Mouse (Mus musculus) cerebellum, postnatal 25 days (tissue): ENCODE measurements at regions not wholly inside any gene's neighbourhood (a gene's known extent, or its start where the extent isn't known, plus 50 kb on each side); places are given as distances from the start of the nearest gene placed in this dataset.

ENCODE experiments used
- DNase-seq, 2 experiments: peaks; one replicate each; pipeline ENCODE4 v3.0.0; 2021; ENCODE audit warnings: mixed read lengths in 2 of 2

GRCm38 (mm10) chr1:88902426-88902825 lies 167.8 kb upstream of the Sh3bp4 start:
- no peak for DNase-seq

GRCm38 (mm10) chr1:88907766-88908463 lies 162.3 kb upstream of the Sh3bp4 start:
- no peak for DNase-seq

- DNase-seq: no peak
These were observed 161.5 kb upstream of the Sh3bp4 start for GRCm38 (mm10) chr1:88908683-88909082.

- no peak for DNase-seq
These were observed 160.9 kb upstream of the Sh3bp4 start for GRCm38 (mm10) chr1:88909314-88909713.

GRCm38 (mm10) chr1:88909864-88910573 lies 160.2 kb upstream of the Sh3bp4 start:
- DNase-seq: no peak

- no peak for DNase-seq
These were observed 158.5 kb upstream of the Sh3bp4 start for GRCm38 (mm10) chr1:88911724-88912123.

- no peak for DNase-seq
These were observed 153.6 kb upstream of the Sh3bp4 start for GRCm38 (mm10) chr1:88916531-88917050.

GRCm38 (mm10) chr1:88921401-88921800 lies 148.8 kb upstream of the Sh3bp4 start:
- DNase-seq: no peak

GRCm38 (mm10) chr1:88923791-88924581 lies 146.2 kb upstream of the Sh3bp4 start:
- no peak for DNase-seq

GRCm38 (mm10) chr1:88935191-88935590 lies 135.0 kb upstream of the Sh3bp4 start:
- no peak for DNase-seq

- DNase-seq: no peak
These were observed 134.4 kb upstream of the Sh3bp4 start for GRCm38 (mm10) chr1:88935779-88936178.

- no peak for DNase-seq
These were observed 132.9 kb upstream of the Sh3bp4 start for GRCm38 (mm10) chr1:88937327-88937726.

- DNase-seq: peak in 1 of 2 experiments; percentile 16
These were observed 131.8 kb upstream of the Sh3bp4 start for GRCm38 (mm10) chr1:88938458-88938857.

- DNase-seq: no peak
These were observed 127.2 kb upstream of the Sh3bp4 start for GRCm38 (mm10) chr1:88943039-88943438.

- no peak for DNase-seq
These were observed 124.3 kb upstream of the Sh3bp4 start for GRCm38 (mm10) chr1:88945868-88946267.

GRCm38 (mm10) chr1:88946374-88946773 lies 123.8 kb upstream of the Sh3bp4 start:
- no peak for DNase-seq

GRCm38 (mm10) chr1:88949911-88950310 lies 120.3 kb upstream of the Sh3bp4 start:
- no peak for DNase-seq

- DNase-seq: peak; percentile 63 to 80
These were observed 116.7 kb upstream of the Sh3bp4 start for GRCm38 (mm10) chr1:88953516-88953915.

- no peak for DNase-seq
These were observed 115.4 kb upstream of the Sh3bp4 start for GRCm38 (mm10) chr1:88954784-88955183.

- no peak for DNase-seq
These were observed 113.2 kb upstream of the Sh3bp4 start for GRCm38 (mm10) chr1:88957061-88957460.

GRCm38 (mm10) chr1:88959715-88960114 lies 110.5 kb upstream of the Sh3bp4 start:
- DNase-seq: no peak

GRCm38 (mm10) chr1:88960142-88960541 lies 110.1 kb upstream of the Sh3bp4 start:
- DNase-seq: no peak

GRCm38 (mm10) chr1:88964045-88964747 lies 106.0 kb upstream of the Sh3bp4 start:
- no peak for DNase-seq
